In the genomic region with DNA sequence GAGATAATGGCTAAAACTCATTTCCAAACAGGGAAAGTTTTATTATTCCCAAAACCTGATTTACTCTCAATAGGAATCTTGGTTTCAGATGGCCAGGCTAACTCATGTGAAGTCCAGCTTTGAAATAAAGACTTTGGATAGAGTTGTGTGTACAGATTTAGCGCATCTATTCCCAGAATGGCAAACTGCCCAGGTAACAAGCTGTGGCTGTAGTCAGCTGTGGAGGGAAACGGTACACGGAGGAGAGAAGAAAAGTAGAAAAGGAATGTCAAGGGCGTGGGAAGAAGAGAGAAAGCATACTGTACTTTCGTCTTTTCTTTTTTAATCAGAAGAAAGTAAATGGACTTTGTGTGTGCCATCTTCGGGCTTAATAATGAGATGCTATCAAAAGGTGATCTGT, we compare ENCODE assay signal across 19 mouse cellular contexts.
A peak's percentile ranks its signal among the peaks of the same experiment; 100 is the strongest.
DNase-seq lines count a peak whose midpoint lies in the region; ATAC-seq and TF ChIP-seq lines count a peak whose summit lies in the region.
"Had no signal": no experiment of that assay in that cellular context is flagged by ENCODE, and none has a peak within 500 bp of the region (broad histone marks: within the 10 kb centered on the region; RNA-seq: fewer than 3 reads in every experiment).

No protein-coding gene starts in this region.

- 73% methylated on average over 6 of the region's 6 CpGs for WGBS in hindbrain, postnatal 0 days
- whole genome bisulfite sequencing in hindbrain, embryonic 10.5 days, result 88% methylated on average over 6 of the region's 6 CpGs

- H3K27me3 ChIP-seq in hindbrain, postnatal 0 days (ENCODE audit: insufficient read depth, low read length), result no peaks in the 10 kb centered on the region
- no peaks in the 10 kb centered on the region for H3K27me3 ChIP-seq in hindbrain, embryonic 10.5 days (ENCODE audit: insufficient read depth, poor library complexity, severe bottlenecking)
- H3K27me3 ChIP-seq: forebrain, embryonic 13.5 days; liver, embryonic 15.5 days had no signal

- no peaks in the 10 kb centered on the region for H3K4me1 ChIP-seq in hindbrain, postnatal 0 days (ENCODE audit: insufficient read depth, low read length)
- no peaks in the 10 kb centered on the region for H3K4me1 ChIP-seq in hindbrain, embryonic 10.5 days (replicated peaks)
- H3K4me1 ChIP-seq: forebrain, embryonic 13.5 days; liver, embryonic 15.5 days had no signal

- peak; percentile 90 for ATAC-seq in frontal cortex, adult (ENCODE audit: low TSS enrichment)
- ATAC-seq in hindbrain, postnatal 0 days, result no peak
- ATAC-seq: activated CD4-positive, CD25-positive, alpha-beta regulatory T cell, adult 4 months; forebrain, embryonic 13.5 days; Patski had no signal

- H3K9ac ChIP-seq in hindbrain, postnatal 0 days (replicated peaks; ENCODE audit: low read length), result no peak overlapping the region
- H3K9ac ChIP-seq: forebrain, embryonic 13.5 days; liver, embryonic 15.5 days had no signal

- no peaks in the 10 kb centered on the region for H3K36me3 ChIP-seq in hindbrain, postnatal 0 days (ENCODE audit: insufficient read depth, low read length)
- H3K36me3 ChIP-seq in hindbrain, embryonic 10.5 days, result no peaks in the 10 kb centered on the region
- H3K36me3 ChIP-seq: liver, embryonic 15.5 days had no signal

- H3K4me3 ChIP-seq in hindbrain, postnatal 0 days (ENCODE audit: low read length), result no peak overlapping the region
- no peak overlapping the region for H3K4me3 ChIP-seq in hindbrain, embryonic 10.5 days
- H3K4me3 ChIP-seq: forebrain, embryonic 13.5 days; gastrocnemius, adult 2 months; heart, adult 2 months; liver, embryonic 15.5 days had no signal

- no peaks in the 10 kb centered on the region for H3K9me3 ChIP-seq in hindbrain, postnatal 0 days (ENCODE audit: low read length)
- H3K9me3 ChIP-seq in hindbrain, embryonic 10.5 days, result no peaks in the 10 kb centered on the region
- H3K9me3 ChIP-seq: forebrain, embryonic 13.5 days; liver, embryonic 15.5 days had no signal

- no peak overlapping the region for H3K4me2 ChIP-seq in hindbrain, postnatal 0 days (ENCODE audit: low read depth, low read length)
- H3K4me2 ChIP-seq: forebrain, embryonic 13.5 days; liver, embryonic 15.5 days had no signal

- no peak for TF ChIP-seq CTCF in hindbrain, postnatal 0 days (IDR thresholded peaks at IDR 0.05; ENCODE audit: low read depth)

- DNase-seq in frontal cortex, postnatal 10 days (ENCODE audit: low spot score in 2 of 2), result no peak
- DNase-seq in hindbrain, postnatal 0 days (ENCODE audit: low spot score), result peak; percentile 17
- no peak for DNase-seq in hindbrain, embryonic 10.5 days (ENCODE audit: low spot score)
- DNase-seq in right cerebral cortex, adult 18-20 months, result peak; percentile 52
- no peak for DNase-seq in right cerebral cortex, postnatal 14 days
- DNase-seq in right cerebral cortex, postnatal 25 days, result peak; percentile 13
- DNase-seq in lung, adult 18-20 months, result no peak
- DNase-seq: adrenal gland, postnatal 14 days; gastrocnemius, adult 2 months; kidney, adult 2 months; kidney, postnatal 25 days; layer of hippocampus, adult 9-11 months; lung, postnatal 14 days had no signal

- no peak overlapping the region for H3K27ac ChIP-seq in hindbrain, postnatal 0 days
- no peak overlapping the region for H3K27ac ChIP-seq in hindbrain, embryonic 10.5 days
- H3K27ac ChIP-seq: forebrain, embryonic 13.5 days; gastrocnemius, adult 2 months; heart, adult 2 months; liver, embryonic 15.5 days had no signal

Comparison
In these comparisons a context has a peak if more than half of its experiments do, and no peak if none do; other contexts are left out.
1. DNase-seq: peak in hindbrain, postnatal 0 days (single experiment), right cerebral cortex, adult 18-20 months (single experiment) and right cerebral cortex, postnatal 25 days (single experiment); none in frontal cortex, postnatal 10 days (0 of 2), hindbrain, embryonic 10.5 days (single experiment), right cerebral cortex, postnatal 14 days (single experiment) and lung, adult 18-20 months (0 of 2).